Mouse (Mus musculus) splenic B cell, adult 2 months (primary cell): ENCODE results near the gene 1810037I17Rik.

Experiments used
- DNase-seq: peaks from one replicate; pipeline ENCODE4 v3.0.0-alpha.2; 2011; ENCODE audit warnings: low read depth, low spot score
- H3K27me3 ChIP-seq: 2 replicates; pipeline ENCODE4 v1.6.1; 2012; ENCODE audit warnings: mild to moderate bottlenecking, low read length, moderate library complexity, mixed read lengths; ENCODE audit not compliant: control insufficient read depth, poor library complexity, insufficient read depth, severe bottlenecking
- H3K36me3 ChIP-seq: 2 replicates; pipeline ENCODE4 v1.6.1; 2012; ENCODE audit warnings: mild to moderate bottlenecking, low read length, moderate library complexity, mixed read lengths; ENCODE audit not compliant: control insufficient read depth, poor library complexity, insufficient read depth, severe bottlenecking

Gene 1810037I17Rik

DNA sequence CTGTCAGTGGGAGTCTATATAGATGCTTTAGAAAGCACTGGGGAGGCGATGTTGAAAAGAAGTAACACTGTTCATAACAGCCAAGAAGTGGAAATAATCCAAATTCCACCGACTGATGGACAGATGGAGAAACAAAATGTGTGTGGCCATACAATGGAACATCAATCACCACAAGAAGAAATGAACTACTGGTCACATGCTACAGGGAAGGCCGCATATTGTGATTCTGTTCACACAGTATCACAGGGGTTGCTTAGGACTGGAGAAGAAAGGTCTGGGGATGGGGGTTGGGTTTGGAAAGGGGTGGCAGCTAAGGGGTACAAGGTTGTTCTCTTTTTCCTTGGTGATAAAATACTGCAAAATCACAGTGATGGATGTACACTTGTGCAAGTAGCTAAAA lies 50.8 kb downstream of the 1810037I17Rik start:
- Histone ChIP-seq H3K27me3 (no peaks in the 10 kb centered on the region), H3K36me3 (no peaks in the 10 kb centered on the region; the same call in 1 of the 2 replicates)
- no peak for DNase-seq

GRCm38 (mm10) chr3:122975363-122975762 lies 51.4 kb downstream of the 1810037I17Rik start:
- Histone ChIP-seq H3K36me3 (no peaks in the 10 kb centered on the region; the same call in 1 of the 2 replicates), H3K27me3 (no peaks in the 10 kb centered on the region)
- no peak for DNase-seq
